ENCODE assay signal across 11 mouse cellular contexts in genomic region chr13:113949708-113950107, GRCm38 (mm10).
DNase-seq lines count a peak whose midpoint lies in the region; ATAC-seq and TF ChIP-seq lines count a peak whose summit lies in the region.
"Had no signal": no experiment of that assay in that cellular context is flagged by ENCODE, and none has a peak within 500 bp of the region (broad histone marks: within the 10 kb centered on the region; RNA-seq: fewer than 3 reads in every experiment).

No protein-coding gene starts in this region.

- 0 out of 2 replicates have a peak overlapping the region, but pooled peaks have one; percentile 18 for H3K27ac ChIP-seq in stomach, postnatal 0 days (replicated peaks)
- no peak overlapping the region for H3K27ac ChIP-seq in hindbrain, embryonic 14.5 days
- H3K27ac ChIP-seq: limb, embryonic 13.5 days had no signal

- H3K4me2 ChIP-seq in stomach, postnatal 0 days (replicated peaks; ENCODE audit: low read depth), result no peak overlapping the region
- no peak overlapping the region for H3K4me2 ChIP-seq in hindbrain, embryonic 14.5 days (replicated peaks)
- H3K4me2 ChIP-seq: limb, embryonic 13.5 days had no signal

- 63% methylated on average over 5 of the region's 5 CpGs for WGBS in stomach, postnatal 0 days
- WGBS in hindbrain, embryonic 14.5 days, result 52% methylated on average over 5 of the region's 5 CpGs

- H3K27me3 ChIP-seq in stomach, postnatal 0 days (ENCODE audit: control insufficient read depth, insufficient read depth, low read length), result no peaks in the 10 kb centered on the region
- no peaks in the 10 kb centered on the region for H3K27me3 ChIP-seq in hindbrain, embryonic 14.5 days (ENCODE audit: control insufficient read depth, insufficient read depth, low read length)
- H3K27me3 ChIP-seq: limb, embryonic 13.5 days had no signal

- no peaks in the 10 kb centered on the region for H3K4me1 ChIP-seq in stomach, postnatal 0 days (replicated peaks; ENCODE audit: control insufficient read depth, insufficient read depth)
- H3K4me1 ChIP-seq in hindbrain, embryonic 14.5 days (replicated peaks; ENCODE audit: control insufficient read depth, insufficient read depth, low read length), result no peaks in the 10 kb centered on the region

- no peak for TF ChIP-seq CTCF in stomach, postnatal 0 days (IDR thresholded peaks at IDR 0.05; ENCODE audit: low read depth)

- H3K9ac ChIP-seq in stomach, postnatal 0 days (ENCODE audit: low read length), result no peak overlapping the region
- no peak overlapping the region for H3K9ac ChIP-seq in hindbrain, embryonic 14.5 days
- H3K9ac ChIP-seq: limb, embryonic 13.5 days had no signal

- TF ChIP-seq EP300 in stomach, postnatal 0 days (optimal IDR thresholded peaks at IDR 0.05), result no peak

- no peak overlapping the region for H3K4me3 ChIP-seq in stomach, postnatal 0 days (ENCODE audit: low read depth, low read length)
- H3K4me3 ChIP-seq in hindbrain, embryonic 14.5 days (replicated peaks; ENCODE audit: low read length), result no peak overlapping the region
- H3K4me3 ChIP-seq: limb, embryonic 13.5 days had no signal

- no peak for ATAC-seq in stomach, postnatal 0 days (ENCODE audit: low FRiP score, low TSS enrichment)
- ATAC-seq in erythroblast, adult 5-6 weeks (replicated peaks; ENCODE audit: low FRiP score, poor library complexity, severe bottlenecking), result no peak
- ATAC-seq in hindbrain, embryonic 14.5 days (ENCODE audit: low FRiP score), result no peak
- ATAC-seq: hindbrain, embryonic 16.5 days had no signal

- no peaks in the 10 kb centered on the region for H3K36me3 ChIP-seq in stomach, postnatal 0 days (ENCODE audit: control insufficient read depth, insufficient read depth, low read length)
- no peaks in the 10 kb centered on the region for H3K36me3 ChIP-seq in hindbrain, embryonic 14.5 days (replicated peaks; ENCODE audit: control insufficient read depth, insufficient read depth)
- H3K36me3 ChIP-seq: limb, embryonic 13.5 days had no signal

- DNase-seq in ovary, adult 18-20 months (ENCODE audit: low spot score), result peak; percentile 35
- no peak for DNase-seq in ovary, postnatal 10 days (ENCODE audit: low spot score)
- DNase-seq in gastrocnemius, postnatal 25 days, result peak; percentile 77
- DNase-seq in kidney, adult 9 months, result peak; percentile 91
- DNase-seq in stomach, postnatal 0 days (ENCODE audit: low spot score), result no peak
- no peak for DNase-seq in cerebellum, adult 9-10 months
- DNase-seq in hindbrain, embryonic 14.5 days (ENCODE audit: low spot score), result no peak
- DNase-seq: cerebellum, adult 18-20 months had no signal

- no peaks in the 10 kb centered on the region for H3K9me3 ChIP-seq in stomach, postnatal 0 days (ENCODE audit: control insufficient read depth, low read length)
- no peaks in the 10 kb centered on the region for H3K9me3 ChIP-seq in hindbrain, embryonic 14.5 days (ENCODE audit: control insufficient read depth, low read length)
- H3K9me3 ChIP-seq: limb, embryonic 13.5 days had no signal

Comparison
In these comparisons a context has a peak if more than half of its experiments do, and no peak if none do; other contexts are left out.
1. DNase-seq: peak in ovary, adult 18-20 months (single experiment), gastrocnemius, postnatal 25 days (single experiment) and kidney, adult 9 months (single experiment); none in ovary, postnatal 10 days (single experiment), stomach, postnatal 0 days (single experiment), cerebellum, adult 9-10 months (single experiment) and hindbrain, embryonic 14.5 days (single experiment).